Mouse (Mus musculus): ENCODE data around the gene Alk. TPM values are rescaled to one million over a fixed set of nuclear protein-coding genes. Genes with fewer than 3 reads are reported as not detected.

The Alk gene
- polyA plus RNA-seq, 1 experiment from 2014 or later, result 0.11 TPM

DNA sequence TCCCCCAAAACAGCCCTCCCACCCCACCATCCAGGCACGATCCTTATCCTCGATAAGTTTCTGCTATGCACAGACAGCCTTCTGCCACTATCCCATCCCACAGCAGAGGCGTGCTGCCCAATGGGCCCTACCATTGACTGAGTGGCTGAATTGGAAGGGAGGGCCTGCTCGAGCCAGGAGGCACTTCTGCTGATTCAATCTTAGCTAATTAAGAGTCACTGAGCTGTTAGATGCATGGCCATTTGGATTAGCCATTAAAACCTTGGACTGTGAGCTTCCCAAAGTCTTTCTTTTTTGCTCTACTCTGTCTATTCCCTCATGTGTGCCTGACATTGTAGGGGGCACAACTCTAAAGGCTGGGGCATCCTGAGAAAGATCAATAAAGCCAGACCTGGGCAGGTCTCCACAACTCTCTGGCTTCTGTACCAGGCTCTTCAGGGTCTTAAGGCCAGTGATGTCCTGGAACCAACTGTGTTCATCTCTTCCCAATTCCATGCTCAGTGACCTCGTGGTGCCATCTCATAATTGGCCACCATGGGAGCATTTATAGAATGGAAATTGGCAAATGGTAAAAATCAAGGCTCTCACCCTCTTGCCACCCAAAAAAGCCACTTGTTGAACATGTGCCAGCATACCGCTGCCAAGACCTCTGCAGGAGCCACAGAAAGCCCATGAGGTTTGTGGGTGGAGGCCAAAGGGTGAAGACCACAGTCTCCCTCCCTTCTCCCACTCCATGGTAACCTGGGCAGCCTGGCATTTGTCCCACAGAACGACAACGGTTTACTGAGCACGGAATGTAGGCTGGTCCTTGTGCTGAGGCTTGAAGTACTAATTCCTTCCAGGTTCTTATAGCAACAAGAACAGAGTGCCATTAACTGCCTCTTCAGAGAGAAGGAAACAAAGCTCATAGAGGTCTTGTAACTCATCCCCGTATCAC is 582.4 kb downstream of the Alk start:
- TF ChIP-seq CTCF (IDR thresholded peaks at IDR 0.05; ENCODE audit: low read depth), result no peak
- Histone ChIP-seq H3K4me1 (replicated peaks; ENCODE audit: insufficient read depth, low read length) (no peaks in the 10 kb centered on the region), H3K27ac (0 out of 2 replicates have a peak overlapping the region, but pooled peaks have one; percentile 20), H3K27me3 (ENCODE audit: insufficient read depth, low read length) (no peaks in the 10 kb centered on the region), H3K9me3 (replicated peaks; ENCODE audit: low read length) (no peaks in the 10 kb centered on the region), H3K9ac (ENCODE audit: low read depth, low read length) (no peak overlapping the region), H3K36me3 (ENCODE audit: insufficient read depth, low read length) (no peaks in the 10 kb centered on the region), H3K4me2 (ENCODE audit: low read length) (no peak overlapping the region), H3K4me3 (replicated peaks; ENCODE audit: low read depth, low read length) (no peak overlapping the region)
- DNase-seq (ENCODE audit: low spot score), result peak; percentile 72
- peak; percentile 90 for ATAC-seq (replicated peaks; ENCODE audit: low FRiP score, low read depth)
- WGBS, result 51% methylated on average over 10 of the region's 10 CpGs

DNA sequence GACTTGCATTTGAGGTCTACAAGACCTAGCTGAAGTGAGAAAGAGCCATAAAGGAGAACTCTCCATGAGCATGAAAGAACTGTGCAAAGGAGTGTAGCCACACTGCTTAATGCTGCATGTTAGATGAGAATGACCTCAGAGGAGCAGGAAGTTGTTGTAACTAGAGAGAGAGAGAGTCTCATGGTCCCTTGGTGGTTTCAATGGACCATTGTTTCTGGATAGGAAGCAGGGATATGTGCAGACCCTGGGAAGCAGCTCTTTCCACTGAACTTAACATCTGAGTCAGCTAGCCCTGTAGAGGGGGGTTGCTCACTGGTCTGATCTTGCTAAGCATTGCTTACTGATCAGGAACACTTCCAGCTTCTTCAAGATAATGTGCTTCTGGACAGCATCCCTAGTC is 587.1 kb downstream of the Alk start:
- TF ChIP-seq CTCF (IDR thresholded peaks at IDR 0.05; ENCODE audit: low read depth), result no peak
- ATAC-seq (replicated peaks; ENCODE audit: low FRiP score, low read depth), result no peak
- Histone ChIP-seq H3K9me3 (replicated peaks; ENCODE audit: low read length) (no peaks in the 10 kb centered on the region), H3K4me1 (replicated peaks; ENCODE audit: insufficient read depth, low read length) (no peaks in the 10 kb centered on the region), H3K27ac (no peak overlapping the region), H3K4me3 (replicated peaks; ENCODE audit: low read depth, low read length) (no peak overlapping the region), H3K4me2 (ENCODE audit: low read length) (no peak overlapping the region), H3K36me3 (ENCODE audit: insufficient read depth, low read length) (no peaks in the 10 kb centered on the region), H3K9ac (ENCODE audit: low read depth, low read length) (no peak overlapping the region), H3K27me3 (ENCODE audit: insufficient read depth, low read length) (no peaks in the 10 kb centered on the region)
- no peak for DNase-seq (ENCODE audit: low spot score)

- Histone ChIP-seq H3K27ac (no peak overlapping the region), H3K4me2 (ENCODE audit: low read length) (no peak overlapping the region), H3K4me3 (replicated peaks; ENCODE audit: low read depth, low read length) (no peak overlapping the region), H3K27me3 (ENCODE audit: insufficient read depth, low read length) (no peaks in the 10 kb centered on the region), H3K4me1 (replicated peaks; ENCODE audit: insufficient read depth, low read length) (no peaks in the 10 kb centered on the region), H3K9ac (ENCODE audit: low read depth, low read length) (no peak overlapping the region), H3K9me3 (replicated peaks; ENCODE audit: low read length) (no peaks in the 10 kb centered on the region), H3K36me3 (ENCODE audit: insufficient read depth, low read length) (no peaks in the 10 kb centered on the region)
- WGBS, result 96% methylated on average over 3 of the region's 3 CpGs
- no peak for DNase-seq (ENCODE audit: low spot score)
- no peak for TF ChIP-seq CTCF (IDR thresholded peaks at IDR 0.05; ENCODE audit: low read depth)
- no peak for ATAC-seq (replicated peaks; ENCODE audit: low FRiP score, low read depth)
Measured at GRCm38 (mm10) chr17:72015253-72015652, 589.2 kb downstream of the Alk start.

GRCm38 (mm10) chr17:72012775-72013174 is 591.7 kb downstream of the Alk start:
- no peaks in the 10 kb centered on the region for H3K9me3 ChIP-seq (replicated peaks; ENCODE audit: low read length)
- no peak overlapping the region for H3K4me3 ChIP-seq (replicated peaks; ENCODE audit: low read depth, low read length)
- 27% methylated on average over 9 of the region's 9 CpGs for WGBS
- no peaks in the 10 kb centered on the region for H3K36me3 ChIP-seq (ENCODE audit: insufficient read depth, low read length)
- no peak overlapping the region for H3K4me2 ChIP-seq (ENCODE audit: low read length)
- H3K9ac ChIP-seq (ENCODE audit: low read depth, low read length), result no peak overlapping the region
- no peaks in the 10 kb centered on the region for H3K4me1 ChIP-seq (replicated peaks; ENCODE audit: insufficient read depth, low read length)
- no peak for ATAC-seq (replicated peaks; ENCODE audit: low FRiP score, low read depth)
- no peak for TF ChIP-seq CTCF (IDR thresholded peaks at IDR 0.05; ENCODE audit: low read depth)
- no peak for DNase-seq (ENCODE audit: low spot score)
- H3K27ac ChIP-seq, result no peak overlapping the region
- H3K27me3 ChIP-seq (ENCODE audit: insufficient read depth, low read length), result no peaks in the 10 kb centered on the region

DNA sequence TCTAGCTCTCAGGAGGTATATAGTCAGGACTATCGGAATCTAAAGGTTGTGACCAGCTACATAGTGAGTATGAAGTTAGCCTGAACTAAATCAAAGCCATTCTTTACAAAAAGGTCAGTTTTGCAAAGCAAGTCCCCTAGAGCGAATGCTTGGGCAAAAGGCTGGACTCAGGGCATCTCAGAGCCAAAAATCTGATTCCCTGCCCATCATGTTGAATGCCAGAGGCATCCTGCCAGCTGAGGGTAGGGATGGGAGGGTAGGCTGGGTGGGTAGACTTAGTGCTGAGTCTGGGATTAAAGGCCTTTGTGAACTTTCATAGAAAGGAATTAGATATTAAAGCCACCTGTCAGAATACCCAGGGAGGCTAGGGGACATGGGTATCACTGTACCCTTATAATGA is 594.6 kb downstream of the Alk start:
- Histone ChIP-seq H3K27me3 (ENCODE audit: insufficient read depth, low read length) (no peaks in the 10 kb centered on the region), H3K4me2 (ENCODE audit: low read length) (no peak overlapping the region), H3K4me1 (replicated peaks; ENCODE audit: insufficient read depth, low read length) (no peaks in the 10 kb centered on the region), H3K27ac (no peak overlapping the region), H3K9me3 (replicated peaks; ENCODE audit: low read length) (no peaks in the 10 kb centered on the region), H3K4me3 (replicated peaks; ENCODE audit: low read depth, low read length) (no peak overlapping the region), H3K36me3 (ENCODE audit: insufficient read depth, low read length) (no peaks in the 10 kb centered on the region), H3K9ac (ENCODE audit: low read depth, low read length) (no peak overlapping the region)
- DNase-seq (ENCODE audit: low spot score) (no peak), ATAC-seq (replicated peaks; ENCODE audit: low FRiP score, low read depth) (no peak)
- TF ChIP-seq CTCF (IDR thresholded peaks at IDR 0.05; ENCODE audit: low read depth), result no peak
- WGBS, result 95% methylated on average over 2 of the region's 2 CpGs

- no peaks in the 10 kb centered on the region for H3K27me3 ChIP-seq (ENCODE audit: insufficient read depth, low read length)
- ATAC-seq (replicated peaks; ENCODE audit: low FRiP score, low read depth), result no peak
Measured at GRCm38 (mm10) chr17:72008389-72008788, 596.0 kb downstream of the Alk start.

More at GRCm38 (mm10) chr17:72008389-72008788, 596.0 kb downstream of the Alk start:
- no peak overlapping the region for H3K4me2 ChIP-seq (ENCODE audit: low read length)
- WGBS, result 68% methylated on average over 5 of the region's 5 CpGs
- H3K9me3 ChIP-seq (replicated peaks; ENCODE audit: low read length), result no peaks in the 10 kb centered on the region
- no peak for TF ChIP-seq CTCF (IDR thresholded peaks at IDR 0.05; ENCODE audit: low read depth)
- no peaks in the 10 kb centered on the region for H3K4me1 ChIP-seq (replicated peaks; ENCODE audit: insufficient read depth, low read length)
- no peak for DNase-seq (ENCODE audit: low spot score)
- H3K27ac ChIP-seq, result no peak overlapping the region
- H3K4me3 ChIP-seq (replicated peaks; ENCODE audit: low read depth, low read length), result no peak overlapping the region
- no peaks in the 10 kb centered on the region for H3K36me3 ChIP-seq (ENCODE audit: insufficient read depth, low read length)
- H3K9ac ChIP-seq (ENCODE audit: low read depth, low read length), result no peak overlapping the region

Data from kidney, postnatal 0 days (tissue).